Mouse (Mus musculus): ENCODE results near the gene Supv3l1. TPM values are rescaled to one million over a fixed set of nuclear protein-coding genes. Genes with fewer than 3 reads are reported as not detected.

Gene Supv3l1
- total and polyA plus RNA-seq, 3 experiments: 51.8 to 72.0 TPM; not detected in 1

DNA sequence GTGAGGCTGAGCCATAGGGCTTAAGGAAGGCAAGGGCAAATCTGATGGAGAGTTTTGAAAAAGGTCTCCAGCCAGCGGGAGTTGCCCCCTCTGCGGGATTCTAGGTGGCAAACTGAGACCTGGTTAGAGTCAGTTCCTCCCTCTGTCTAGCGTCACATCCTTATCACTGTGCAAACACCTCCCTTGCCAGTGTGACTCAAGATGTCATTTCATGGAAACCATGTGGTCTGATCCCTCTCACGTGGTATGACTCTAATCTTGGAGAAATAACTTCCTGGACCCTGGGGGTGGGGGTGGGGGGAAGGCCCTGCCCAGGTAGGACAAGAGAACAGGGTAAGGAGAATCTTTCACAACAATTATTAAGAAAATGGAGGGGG is 35.9 kb downstream of the Supv3l1 start:
- Histone ChIP-seq H3K27ac (ENCODE audit: control insufficient read depth, low read depth, low read length) (peak overlapping the region; percentile 76), H3K36me3 (ENCODE audit: control insufficient read depth in 1 of 2, insufficient read depth in 2 of 2, low read length in 2 of 2) (peaks cover 0 to 25% of the 10 kb centered on the region in 2 experiments; a peak in 2 of 4 replicates), H3K4me3 (ENCODE audit: control insufficient read depth in 1 of 2, insufficient read depth in 1 of 2, low read depth in 2 of 2, low read length in 2 of 2) (peak overlapping the region; percentile 21 to 22; a peak in 2 of 4 replicates), H3K79me2 (ENCODE audit: control insufficient read depth, insufficient read depth, low read length, poor library complexity) (no peaks in the 10 kb centered on the region), H3K4me1 (ENCODE audit: control insufficient read depth in 1 of 2, insufficient read depth in 2 of 2, low read length in 2 of 2) (peaks cover 8 to 47% of the 10 kb centered on the region in 2 experiments), H3K27me3 (ENCODE audit: control insufficient read depth in 1 of 2, insufficient read depth in 2 of 2, low read length in 2 of 2) (no peaks in the 10 kb centered on the region), H3K9ac (ENCODE audit: control insufficient read depth, low read depth, low read length, poor library complexity, severe bottlenecking) (peak overlapping the region; percentile 31), H3K9me3 (replicated peaks; ENCODE audit: insufficient read depth, low read length) (no peaks in the 10 kb centered on the region)
- TF ChIP-seq RAD21 (IDR thresholded peaks at IDR 0.05; ENCODE audit: low read depth, low read length): no peak
- no peak for TF ChIP-seq ZNF384 (IDR thresholded peaks at IDR 0.05; ENCODE audit: low read depth, low read length)
- TF ChIP-seq MYB (IDR thresholded peaks at IDR 0.05; ENCODE audit: low read depth, low read length): no peak
- peak; percentile 94 for TF ChIP-seq MXI1 (IDR thresholded peaks at IDR 0.05; ENCODE audit: low read depth, low read length)
- peak; percentile 79 for TF ChIP-seq BHLHE40 (IDR thresholded peaks at IDR 0.05; ENCODE audit: borderline replicate concordance, low read depth, low read length)
- no peak for TF ChIP-seq TBP (IDR thresholded peaks at IDR 0.05; ENCODE audit: low read depth, low read length)
- TF ChIP-seq HCFC1 (IDR thresholded peaks at IDR 0.05; ENCODE audit: low read depth, low read length): peak; percentile 42; the same call in 1 of the 2 replicates
- TF ChIP-seq E2F4 (IDR thresholded peaks at IDR 0.05; ENCODE audit: borderline replicate concordance, low read depth, low read length): no peak
- TF ChIP-seq USF2 (IDR thresholded peaks at IDR 0.05; ENCODE audit: borderline replicate concordance in 1 of 2, insufficient read depth in 1 of 2, low read depth in 1 of 2, low read length in 2 of 2): peak in 1 of 2 experiments; percentile 59; a peak in 1 of 4 replicates
- TF ChIP-seq MYC (IDR thresholded peaks at IDR 0.05; ENCODE audit: low read depth, low read length): peak; percentile 97
- peak; percentile 67 for TF ChIP-seq TAL1 (IDR thresholded peaks at IDR 0.05; ENCODE audit: low read length)
- no peak for TF ChIP-seq ZKSCAN1 (IDR thresholded peaks at IDR 0.05; ENCODE audit: low read depth, low read length)
- 0 out of 4 replicates have a peak, but pooled peaks of 1 of the 2 experiments have one; percentile 35 for TF ChIP-seq POLR2A (IDR thresholded peaks at IDR 0.05; ENCODE audit: control insufficient read depth in 1 of 2, insufficient read depth in 1 of 2, low read depth in 1 of 2, low read length in 2 of 2, poor library complexity in 1 of 2)
- no peak for TF ChIP-seq ZMIZ1 (IDR thresholded peaks at IDR 0.05; ENCODE audit: low read depth, low read length)
- no peak for TF ChIP-seq NELFE (IDR thresholded peaks at IDR 0.05; ENCODE audit: low read depth, low read length)
- TF ChIP-seq RCOR1 (IDR thresholded peaks at IDR 0.05; ENCODE audit: low read depth, low read length): no peak
- TF ChIP-seq GABPA (IDR thresholded peaks at IDR 0.05; ENCODE audit: low read depth, low read length): no peak
- TF ChIP-seq MAX (IDR thresholded peaks at IDR 0.05; ENCODE audit: low read length): peak; percentile 92
- no peak for TF ChIP-seq MEF2A (IDR thresholded peaks at IDR 0.05; ENCODE audit: extremely low read depth, insufficient replicate concordance, low read depth, low read length, poor library complexity, severe bottlenecking)
- TF ChIP-seq ETS1 (IDR thresholded peaks at IDR 0.05; ENCODE audit: low read depth, low read length): peak; percentile 83
- TF ChIP-seq USF1 (IDR thresholded peaks at IDR 0.05; ENCODE audit: low read depth, low read length): peak; percentile 90
- TF ChIP-seq POLR2AphosphoS2 (IDR thresholded peaks at IDR 0.05; ENCODE audit: low read length): no peak
- TF ChIP-seq NRF1 (IDR thresholded peaks at IDR 0.05; ENCODE audit: insufficient read depth, low read depth, low read length, poor library complexity, severe bottlenecking): no peak
- TF ChIP-seq ELF1 (IDR thresholded peaks at IDR 0.05; ENCODE audit: low read depth, low read length): peak; percentile 20; the same call in 1 of the 2 replicates
- peak; percentile 46 to 72; a peak in 3 of 4 replicates for TF ChIP-seq EP300 (IDR thresholded peaks at IDR 0.05; ENCODE audit: low read depth in 1 of 2, low read length in 2 of 2)
- TF ChIP-seq GATA1 (IDR thresholded peaks at IDR 0.05; ENCODE audit: low read depth, low read length): peak; percentile 85
- TF ChIP-seq TCF12 (IDR thresholded peaks at IDR 0.05; ENCODE audit: low read depth, low read length): no peak
- TF ChIP-seq CHD1 (IDR thresholded peaks at IDR 0.05; ENCODE audit: low read depth, low read length): no peak
- TF ChIP-seq SIN3A (IDR thresholded peaks at IDR 0.05; ENCODE audit: low read length): peak; percentile 77
- DNase-seq (ENCODE audit: low read depth, low spot score): peak; percentile 87
